Mouse (Mus musculus) liver, embryonic 13.5 days (tissue): Measurements from ENCODE around the gene Rasal2. TPM values are rescaled to one million over a fixed set of nuclear protein-coding genes. Genes with fewer than 3 reads are reported as not detected.

Experiments used
- ATAC-seq: fragments of 200-750 bp; cut with Nextera tagmentation; 2 replicates; pipeline ENCODE4 v1.8.0; 2017; ENCODE audit warnings: low read depth, mild to moderate bottlenecking, moderate number of reproducible peaks, moderate library complexity
- DNase-seq: peaks from one replicate; pipeline ENCODE4 v3.0.0; 2022
- H3K27ac ChIP-seq: fragments of 300-500 bp; sonication (generic); 2 replicates; pipeline ENCODE4 v1.5.1; 2015; ENCODE audit warnings: moderate library complexity, mild to moderate bottlenecking, inconsistent platforms
- H3K27me3 ChIP-seq: fragments of 300-500 bp; sonication (generic); 2 replicates; pipeline ENCODE4 v1.6.1; 2015; ENCODE audit warnings: mild to moderate bottlenecking, inconsistent platforms
- H3K36me3 ChIP-seq: fragments of 300-500 bp; sonication (generic); 2 replicates; pipeline ENCODE4 v1.6.1; 2015; ENCODE audit warnings: mild to moderate bottlenecking, inconsistent platforms
- H3K4me1 ChIP-seq: fragments of 300-500 bp; sonication (generic); replicated peaks from 2 replicates; pipeline ENCODE4 v1.6.1; 2015; ENCODE audit warnings: inconsistent platforms
- H3K4me2 ChIP-seq: fragments of 300-500 bp; sonication (generic); 2 replicates; pipeline ENCODE4 v1.6.1; 2015; ENCODE audit warnings: inconsistent platforms, mild to moderate bottlenecking, moderate library complexity
- H3K4me3 ChIP-seq: fragments of 300-500 bp; sonication (generic); replicated peaks from 2 replicates; pipeline ENCODE4 v1.5.1; 2015; ENCODE audit warnings: mild to moderate bottlenecking, inconsistent platforms
- H3K9ac ChIP-seq: fragments of 300-500 bp; sonication (generic); 2 replicates; pipeline ENCODE4 v1.6.1; 2015; ENCODE audit warnings: mild to moderate bottlenecking, inconsistent platforms
- H3K9me3 ChIP-seq: fragments of 300-500 bp; sonication (generic); replicated peaks from 2 replicates; pipeline ENCODE4 v1.6.1; 2016; ENCODE audit warnings: inconsistent platforms
- WGBS: fragments of 180-500 bp; shearing (Covaris S2); methylation state at CpG from one replicate; pipeline ENCODE4 v1.1.7; 2015; ENCODE audit not compliant: insufficient replicate concordance; 5-methylcytosine and 5-hydroxymethylcytosine counted together
- polyA plus RNA-seq: library from polyadenylated mRNA; unstranded; fragments of >200 nt; fragmentation: Nextera tagmentation; extraction: Ambion mirVana; gene quantifications from 2 replicates; pipeline ENCODE4 v1.2.1, GENCODE M21; 2015

The Rasal2 gene
- polyA plus RNA-seq, 1 experiment from 2014 or later, result 1.5 TPM

DNA sequence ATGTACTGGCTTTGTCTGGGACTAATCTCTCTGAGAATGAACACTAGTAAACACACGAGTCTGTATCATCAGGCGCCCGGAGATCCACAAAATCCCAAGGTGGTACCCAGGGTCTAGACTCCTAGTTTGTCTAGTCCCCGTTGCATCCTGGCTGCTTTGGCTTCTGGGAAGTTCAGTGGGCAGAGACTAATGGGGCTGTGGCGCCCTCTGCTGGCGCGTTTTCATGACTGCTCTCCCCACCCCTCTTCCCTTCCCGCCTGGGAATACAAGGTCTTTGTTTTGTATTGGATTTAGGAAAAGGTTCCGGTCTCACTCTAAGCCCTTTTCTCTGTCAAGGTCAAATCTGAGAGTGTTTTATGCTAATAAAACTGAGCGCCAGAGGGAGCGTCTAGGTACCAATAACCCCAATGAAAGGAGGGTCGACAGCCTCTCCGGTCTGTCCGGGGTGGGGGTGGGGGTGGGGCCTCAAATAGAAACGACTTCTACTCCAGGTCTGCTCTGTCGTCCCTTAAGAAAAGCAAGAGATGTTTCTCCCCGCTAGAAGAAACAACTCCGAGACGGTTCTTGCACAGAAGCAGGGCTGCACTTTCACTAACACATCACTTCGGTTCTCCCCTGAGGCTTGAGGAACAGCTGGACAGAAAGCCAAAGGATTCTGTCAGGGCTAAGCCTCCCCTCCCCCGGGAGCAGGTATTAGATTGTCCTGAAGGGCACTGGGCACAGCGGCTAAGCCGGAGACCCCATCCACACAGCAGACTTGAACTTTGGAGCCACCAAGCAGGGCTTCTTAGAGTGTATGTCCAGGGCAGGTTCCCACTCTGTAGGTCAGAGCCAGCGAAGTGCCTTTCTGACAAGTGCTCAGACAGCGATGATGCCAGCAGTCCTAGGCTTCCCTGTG, 326.0 kb downstream of the Rasal2 start:
- DNase-seq (peak; percentile 48), ATAC-seq (peak; percentile 26; the same call in 1 of the 2 replicates)
- H3K27me3 ChIP-seq, result no peaks in the 10 kb centered on the region
- H3K36me3 ChIP-seq, result no peaks in the 10 kb centered on the region
- H3K9me3 ChIP-seq, result no peaks in the 10 kb centered on the region
- H3K27ac ChIP-seq, result no peak overlapping the region
- WGBS, result 9% methylated on average over 25 of the region's 25 CpGs
- peak overlapping the region; percentile 41 for H3K4me3 ChIP-seq
- H3K4me1 ChIP-seq, result peaks cover 5% of the 10 kb centered on the region; the same call in 1 of the 2 replicates
- peak overlapping the region; percentile 60 for H3K4me2 ChIP-seq
- peak overlapping the region; percentile 18; the same call in 1 of the 2 replicates for H3K9ac ChIP-seq

Other genes starting within 250 kb of the Rasal2 start
- 6.6 and 7.0 TPM in 2 replicates for gene Cryzl2, start 46.0 kb upstream of the Rasal2 start, polyA plus RNA-seq
- gene Sec16b, start 94.1 kb upstream of the Rasal2 start, polyA plus RNA-seq, result 3.5 and 4.8 TPM in 2 replicates